Mouse (Mus musculus) limb, embryonic 14.5 days (tissue): ENCODE results near the gene Zfc3h1. TPM values are rescaled to one million over a fixed set of nuclear protein-coding genes. Genes with fewer than 3 reads are reported as not detected.

ENCODE experiments used
- ATAC-seq: fragments of 200-750 bp; cut with Nextera tagmentation; 2 replicates; pipeline ENCODE4 v1.8.0; 2017; ENCODE audit warnings: low read depth, moderate number of reproducible peaks, moderate TSS enrichment; ENCODE audit not compliant: low FRiP score
- DNase-seq: peaks from one replicate; pipeline ENCODE4 v3.0.0-alpha.2; 2015; ENCODE audit warnings: low spot score
- H3K27ac ChIP-seq: fragments of 300-500 bp; sonication (generic); replicated peaks from 2 replicates; pipeline ENCODE4 v1.5.1; 2014; ENCODE audit warnings: low read depth, mild to moderate bottlenecking, low read length, moderate library complexity, mixed read lengths
- H3K27me3 ChIP-seq: fragments of 300-500 bp; sonication (generic); 2 replicates; pipeline ENCODE4 v1.6.1; 2014; ENCODE audit warnings: low read length, mixed read lengths; ENCODE audit not compliant: control insufficient read depth, insufficient read depth
- H3K36me3 ChIP-seq: fragments of 300-500 bp; sonication (generic); 2 replicates; pipeline ENCODE4 v1.6.1; 2014; ENCODE audit warnings: mild to moderate bottlenecking, low read length, moderate library complexity, mixed read lengths; ENCODE audit not compliant: control insufficient read depth, insufficient read depth
- H3K4me1 ChIP-seq: fragments of 300-500 bp; sonication (generic); 2 replicates; pipeline ENCODE4 v1.6.1; 2014; ENCODE audit warnings: antibody characterized with exemption, low read length, mixed read lengths; ENCODE audit not compliant: control insufficient read depth, insufficient read depth
- H3K4me2 ChIP-seq: fragments of 300-500 bp; sonication (generic); replicated peaks from 2 replicates; pipeline ENCODE4 v1.6.1; 2014; ENCODE audit warnings: low read depth, mild to moderate bottlenecking, low read length, moderate library complexity; ENCODE audit not compliant: severe bottlenecking
- H3K4me3 ChIP-seq: fragments of 300-500 bp; sonication (generic); replicated peaks from 2 replicates; pipeline ENCODE4 v1.5.1; 2014; ENCODE audit warnings: low read length
- H3K9ac ChIP-seq: fragments of 300-500 bp; sonication (generic); 2 replicates; pipeline ENCODE4 v1.6.1; 2014; ENCODE audit warnings: mild to moderate bottlenecking, low read depth, low read length, moderate library complexity; ENCODE audit not compliant: severe bottlenecking
- H3K9me3 ChIP-seq: fragments of 300-500 bp; sonication (generic); 2 replicates; pipeline ENCODE4 v1.6.1; 2016; ENCODE audit warnings: low read length; ENCODE audit not compliant: control insufficient read depth
- POLR2A ChIP-seq: fragments of 200-500 bp; IDR thresholded peaks from 2 replicates; pipeline ENCODE4 v1.8.0; 2012; ENCODE audit warnings: inconsistent platforms, mild to moderate bottlenecking, moderate library complexity, borderline replicate concordance; ENCODE audit not compliant: insufficient read depth, insufficient read length; ENCODE audit errors: extremely low read depth
- WGBS: fragments of 180-500 bp; shearing (Covaris S2); extraction: QIAGEN DNeasy Blood & Tissue Kit; methylation state at CpG from one replicate; pipeline ENCODE4 v1.1.7; 2014; 5-methylcytosine and 5-hydroxymethylcytosine counted together
- polyA plus RNA-seq, 2 experiments: library from polyadenylated mRNA; depleted of rRNA in 1 of 2; stranded (reverse) in 1 of 2; unstranded in 1 of 2; fragments of >200 nt; fragmentation: Nextera tagmentation in 1 of 2; extraction: Ambion mirVana in 1 of 2; gene quantifications; 2 replicates each; pipeline versions ENCODE4 v1.2.1 to v1.2.3; 2012 to 2014

Gene Zfc3h1
- 141 and 150 TPM in 2 replicates for polyA plus RNA-seq (2012; rRNA removed)
- 30.5 and 31.8 TPM in 2 replicates for polyA plus RNA-seq (2014; fragmentation: Nextera tagmentation; extraction: Ambion mirVana)

- peak within 1 kb of the TSS; percentile 96 for H3K4me3 ChIP-seq
- under 1% methylated on average over 52 of the region's 65 CpGs for WGBS
- H3K27me3 ChIP-seq = no peaks in the 10 kb centered on the region
- peaks cover 22% of the 10 kb centered on the region for H3K4me1 ChIP-seq
- TF ChIP-seq POLR2A = no peak; the same call in 1 of the 2 replicates
- peak within 1 kb of the TSS; percentile 99 for H3K27ac ChIP-seq
- peaks cover 22% of the 10 kb centered on the region for H3K36me3 ChIP-seq
- peak; percentile 96 for ATAC-seq
- peak within 1 kb of the TSS; percentile 65 for H3K4me2 ChIP-seq
- H3K9ac ChIP-seq = peak within 1 kb of the TSS; percentile 96
- no peaks in the 10 kb centered on the region for H3K9me3 ChIP-seq
- DNase-seq = peak; percentile 99
Measured at GRCm38 (mm10) chr10:115384221-115385017, at the start of gene Zfc3h1, which contains the start of gene Thap2. Zfc3h1 (plus strand) TSS chr10:115384959. Thap2 (minus strand) TSS chr10:115384443.

DNA sequence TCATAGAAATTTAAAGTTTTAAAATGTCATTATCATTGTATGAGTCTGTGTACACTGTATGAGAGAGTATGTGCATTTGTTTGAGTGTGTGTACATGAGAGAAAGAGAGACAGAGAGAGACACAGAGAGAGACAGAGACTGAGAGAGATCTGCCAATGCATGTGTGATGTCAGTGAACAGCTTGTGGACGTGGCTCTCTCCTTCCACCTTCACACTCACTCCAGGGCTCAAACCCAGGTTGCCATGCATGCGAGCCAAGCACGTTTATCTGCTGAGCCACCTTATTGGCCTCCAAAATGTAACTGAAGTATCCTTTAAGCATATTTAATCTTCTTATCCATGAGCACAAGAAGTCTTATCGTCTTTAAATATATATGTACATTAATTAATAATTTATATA lies 47.9 kb upstream of the Zfc3h1 start:
- no peak overlapping the region for H3K4me3 ChIP-seq
- ATAC-seq = no peak
- no peak for TF ChIP-seq POLR2A
- no peak overlapping the region for H3K9ac ChIP-seq
- peaks cover 6% of the 10 kb centered on the region; the same call in 1 of the 2 replicates for H3K36me3 ChIP-seq
- H3K4me1 ChIP-seq = no peaks in the 10 kb centered on the region
- no peak for DNase-seq
- no peak overlapping the region for H3K27ac ChIP-seq
- WGBS = 81% methylated on average over 4 of the region's 4 CpGs
- H3K27me3 ChIP-seq = no peaks in the 10 kb centered on the region
- H3K9me3 ChIP-seq = no peaks in the 10 kb centered on the region
- no peak overlapping the region for H3K4me2 ChIP-seq

DNA sequence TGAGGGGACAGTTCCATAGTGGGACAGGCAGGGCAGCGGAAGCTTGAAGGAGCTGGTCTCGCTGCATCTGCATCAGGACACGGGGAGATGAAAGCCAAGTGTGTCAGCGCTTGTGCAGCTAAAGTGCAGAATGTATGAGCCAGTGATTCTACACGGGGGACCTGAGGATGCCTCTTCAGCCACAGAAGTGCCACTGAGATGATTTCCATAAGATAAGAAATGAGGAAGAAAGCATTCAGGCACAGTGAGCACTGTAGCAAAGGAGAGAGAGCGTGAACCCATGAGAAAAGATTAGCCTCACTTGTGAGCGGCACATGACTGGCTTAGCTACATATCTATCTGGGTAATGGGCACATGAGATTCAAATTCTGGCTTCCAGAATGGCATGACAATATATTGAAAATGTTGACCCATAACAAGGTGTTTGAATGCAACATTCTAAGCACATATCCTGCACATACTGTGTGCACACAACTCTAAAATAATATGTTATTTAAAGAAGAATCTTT lies 44.9 kb upstream of the Zfc3h1 start:
- no peak for ATAC-seq
- H3K27ac ChIP-seq = no peak overlapping the region
- DNase-seq = no peak
- 94% methylated on average over 7 of the region's 7 CpGs for WGBS
- no peak overlapping the region for H3K9ac ChIP-seq
- no peaks in the 10 kb centered on the region for H3K9me3 ChIP-seq
- H3K36me3 ChIP-seq = peaks cover 22% of the 10 kb centered on the region
- no peak overlapping the region for H3K4me3 ChIP-seq
- no peaks in the 10 kb centered on the region for H3K27me3 ChIP-seq
- no peaks in the 10 kb centered on the region for H3K4me1 ChIP-seq
- H3K4me2 ChIP-seq = no peak overlapping the region
- TF ChIP-seq POLR2A = no peak

GRCm38 (mm10) chr10:115342771-115343425 lies 41.9 kb upstream of the Zfc3h1 start:
- Histone ChIP-seq H3K27me3 (no peaks in the 10 kb centered on the region), H3K9me3 (no peaks in the 10 kb centered on the region), H3K9ac (no peak overlapping the region), H3K4me3 (no peak overlapping the region), H3K36me3 (peaks cover 26% of the 10 kb centered on the region), H3K4me1 (no peaks in the 10 kb centered on the region), H3K4me2 (no peak overlapping the region), H3K27ac (no peak overlapping the region)
- no peak for DNase-seq
- 83% methylated on average over 4 of the region's 4 CpGs for WGBS
- no peak for TF ChIP-seq POLR2A
- no peak for ATAC-seq

GRCm38 (mm10) chr10:115346444-115346843 lies 38.3 kb upstream of the Zfc3h1 start:
- no peak for ATAC-seq

More at GRCm38 (mm10) chr10:115346444-115346843, 38.3 kb upstream of the Zfc3h1 start:
- Histone ChIP-seq H3K27me3 (no peaks in the 10 kb centered on the region), H3K9me3 (no peaks in the 10 kb centered on the region), H3K27ac (no peak overlapping the region), H3K9ac (no peak overlapping the region), H3K36me3 (peaks cover 24% of the 10 kb centered on the region), H3K4me2 (no peak overlapping the region), H3K4me3 (no peak overlapping the region), H3K4me1 (no peaks in the 10 kb centered on the region)
- no peak for DNase-seq
- no peak for TF ChIP-seq POLR2A
